Mouse (Mus musculus) layer of hippocampus, adult 2 months (tissue): ENCODE measurements at regions not wholly inside any gene's neighbourhood (a gene's known extent, or its start where the extent isn't known, plus 50 kb on each side); places are given as distances from the start of the nearest gene placed in this dataset.

Experiments used
- DNase-seq, 2 experiments: peaks; one replicate each; pipeline ENCODE4 v3.0.0; 2022; ENCODE audit warnings: low spot score in 2 of 2
- H3K27ac ChIP-seq: fragments of 200-600 bp; 2 replicates; pipeline ENCODE4 v1.8.1; 2022
- H3K4me3 ChIP-seq: fragments of 200-600 bp; 2 replicates; pipeline ENCODE4 v1.8.1; 2022; ENCODE audit warnings: mild to moderate bottlenecking
- CTCF ChIP-seq: fragments of 200-600 bp; conservative IDR thresholded peaks from 2 replicates; pipeline ENCODE4 v1.8.1; 2022; ENCODE audit warnings: antibody characterized with exemption, mild to moderate bottlenecking, moderate library complexity

DNA sequence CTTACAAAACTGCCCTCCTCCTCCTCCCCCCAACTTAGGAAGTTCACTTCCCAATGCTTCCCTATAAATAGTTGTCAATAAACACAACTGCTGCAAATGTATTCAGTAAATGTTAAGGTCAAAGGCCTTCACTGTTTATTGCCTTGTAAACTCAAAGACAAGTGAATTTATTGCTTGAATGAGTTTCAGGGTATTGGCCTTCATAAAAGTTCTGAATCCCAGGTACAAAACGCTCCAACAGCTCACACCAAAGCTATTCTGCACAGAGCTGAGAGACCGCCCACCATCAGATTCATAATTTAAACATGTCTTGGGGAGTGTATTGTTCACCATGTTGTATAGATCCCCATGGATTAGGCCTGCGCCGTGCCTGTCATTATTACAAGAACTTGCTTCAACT is 53.9 kb upstream of the Cdkn3 start:
- Histone ChIP-seq H3K27ac (no peak overlapping the region), H3K4me3 (no peak overlapping the region)
- no peak for TF ChIP-seq CTCF
- DNase-seq = no peak

DNA sequence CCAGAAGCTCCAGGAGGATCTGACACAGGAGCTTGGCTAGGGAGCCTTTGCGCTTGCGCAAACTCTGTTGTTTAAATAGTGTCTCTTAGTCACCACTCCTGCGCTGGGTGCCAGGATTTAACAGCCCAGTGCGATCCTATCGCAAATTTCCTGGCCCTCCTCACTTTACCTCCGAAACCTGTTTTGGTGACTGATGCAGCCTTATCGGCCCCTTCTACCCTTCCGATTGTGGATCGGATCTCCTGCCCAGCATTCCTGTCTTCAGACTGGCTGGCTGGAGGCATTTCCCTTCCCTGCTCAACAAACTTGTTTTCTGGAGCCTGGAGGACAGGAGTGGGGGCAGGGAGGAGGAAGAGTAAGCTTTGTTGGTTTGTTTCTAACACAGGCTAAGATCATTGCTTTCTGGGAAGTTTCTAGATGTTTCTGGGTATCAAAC is 56.0 kb upstream of the Cdkn3 start:
- Histone ChIP-seq H3K4me3 (no peak overlapping the region), H3K27ac (no peak overlapping the region)
- DNase-seq = no peak
- no peak for TF ChIP-seq CTCF

DNA sequence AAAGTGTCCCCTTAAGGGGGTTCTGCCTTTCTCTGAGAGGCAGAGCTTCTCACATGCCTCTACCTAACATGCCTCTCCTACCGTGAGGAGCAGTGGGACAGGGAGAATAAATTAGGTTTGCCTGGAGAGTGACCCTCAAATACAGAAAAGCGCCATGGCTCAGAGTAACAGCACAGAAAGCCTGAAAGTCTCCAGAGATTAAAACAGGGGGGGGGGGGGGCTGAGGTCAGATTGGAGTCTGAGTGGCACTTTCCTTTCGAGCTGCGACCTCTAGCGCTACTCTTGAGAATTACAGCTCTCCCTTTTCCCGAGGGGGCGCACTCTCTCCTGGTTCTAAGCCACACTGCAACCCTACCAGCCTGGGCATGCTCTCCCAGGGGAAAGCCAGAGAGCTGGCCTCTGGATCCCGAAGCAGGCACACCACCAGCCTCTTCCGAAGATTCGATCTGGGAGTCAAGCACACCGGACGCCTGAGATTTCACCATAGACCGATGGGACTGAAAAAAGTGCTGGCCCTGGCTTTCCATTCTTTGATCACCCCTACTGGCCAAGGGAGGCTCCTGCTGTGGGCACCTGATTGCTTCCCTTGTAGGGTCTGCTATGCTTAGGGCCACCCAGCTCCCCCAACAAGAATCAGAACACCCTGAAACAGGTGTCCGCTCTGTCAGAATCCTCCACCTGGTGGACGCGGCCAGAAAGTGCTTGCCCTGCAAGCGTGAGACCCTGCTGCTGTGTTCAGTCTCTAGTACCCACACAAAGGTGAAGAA is 57.5 kb upstream of the Cdkn3 start:
- peak; percentile 70 for TF ChIP-seq CTCF

DNA sequence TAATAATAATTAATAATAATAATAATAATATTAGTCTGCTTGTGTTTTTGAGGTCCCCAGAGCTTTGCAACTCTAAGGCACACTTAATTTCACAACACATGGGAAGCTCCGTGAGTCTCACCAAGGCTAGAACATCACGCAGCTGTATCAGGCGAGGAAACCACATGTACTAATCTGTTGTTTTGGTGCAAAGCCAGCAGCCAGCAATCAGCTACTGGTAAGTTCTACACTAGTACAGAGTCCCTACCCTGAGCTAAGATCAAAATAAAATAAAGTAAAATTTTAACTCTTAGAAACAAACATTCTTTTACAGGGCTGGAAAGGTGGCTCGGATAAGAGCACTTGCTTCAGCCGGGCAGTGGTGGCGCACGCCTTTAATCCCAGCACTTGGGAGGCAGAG is 67.8 kb upstream of the Cdkn3 start:
- Histone ChIP-seq H3K27ac (no peak overlapping the region), H3K4me3 (no peak overlapping the region)
- no peak for DNase-seq
- no peak for TF ChIP-seq CTCF

More for the DNA sequence above, 57.5 kb upstream of the Cdkn3 start:
- Histone ChIP-seq H3K27ac (no peak overlapping the region), H3K4me3 (no peak overlapping the region)
- peak in 1 of 2 experiments; percentile 31 for DNase-seq

DNA sequence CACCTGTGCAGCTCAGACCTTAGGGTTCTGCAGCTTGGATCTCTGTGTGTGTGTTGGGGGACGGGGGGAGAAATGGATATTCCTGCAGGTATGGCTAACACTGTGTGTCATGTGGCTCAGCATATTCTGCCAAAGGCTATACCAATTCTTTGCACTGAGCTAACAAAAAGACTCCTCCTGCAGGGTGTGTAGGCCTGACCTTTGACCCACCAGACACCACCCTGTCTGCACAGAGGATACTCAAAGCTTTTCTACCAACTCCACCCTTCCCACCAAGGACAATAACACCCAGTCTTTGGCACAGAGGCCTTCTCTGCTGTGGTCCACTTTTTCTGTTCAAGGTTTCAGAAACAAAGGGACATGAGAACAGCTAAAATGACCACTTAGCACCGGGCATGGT is 68.3 kb upstream of the Cdkn3 start:
- H3K4me3 ChIP-seq = no peak overlapping the region
- no peak for TF ChIP-seq CTCF

DNA sequence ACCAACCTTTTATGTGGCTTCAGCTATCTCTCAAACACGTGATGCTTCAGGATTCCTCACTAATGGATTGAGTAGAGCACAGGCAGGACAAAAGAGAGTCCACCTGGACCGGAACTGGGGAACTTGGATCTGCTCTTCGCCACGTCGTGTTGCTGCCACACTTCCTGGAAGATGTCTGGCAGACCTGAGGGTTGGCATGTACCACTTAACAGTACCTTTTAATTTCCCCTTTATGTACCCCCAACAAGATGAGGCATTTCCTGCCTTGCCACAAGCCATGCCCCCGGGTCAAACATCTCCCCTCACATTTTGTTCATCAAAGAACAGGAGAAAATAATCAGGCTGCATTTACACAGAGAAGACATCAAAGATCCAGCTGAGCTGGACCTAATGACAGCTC is 77.6 kb upstream of the Cdkn3 start:
- DNase-seq = no peak
- TF ChIP-seq CTCF = no peak
- Histone ChIP-seq H3K4me3 (no peak overlapping the region), H3K27ac (no peak overlapping the region)

More for the DNA sequence above, 68.3 kb upstream of the Cdkn3 start:
- H3K27ac ChIP-seq = no peak overlapping the region
- no peak for DNase-seq

DNA sequence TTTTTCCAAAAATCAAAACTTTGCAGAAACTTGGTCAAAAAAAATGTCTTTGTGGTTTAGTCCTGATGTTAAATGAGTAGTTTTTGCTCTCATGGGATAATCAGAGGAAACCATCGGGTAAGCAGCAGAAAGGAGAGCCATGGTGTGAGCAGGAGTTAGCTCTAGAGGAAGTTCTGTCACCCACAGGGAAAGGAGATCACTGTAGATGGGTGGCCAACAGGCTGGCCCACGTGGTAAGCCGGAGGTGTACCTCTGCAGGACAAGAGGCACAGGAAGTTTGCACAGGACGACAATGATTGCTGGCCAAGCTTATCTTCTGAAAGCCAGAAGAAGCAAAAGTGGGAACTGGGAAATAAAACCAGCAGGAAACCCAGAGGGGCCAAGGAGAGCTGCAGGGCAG is 81.4 kb upstream of the Cdkn3 start:
- DNase-seq = no peak
- H3K4me3 ChIP-seq = no peak overlapping the region
- no peak overlapping the region for H3K27ac ChIP-seq
- no peak for TF ChIP-seq CTCF

DNA sequence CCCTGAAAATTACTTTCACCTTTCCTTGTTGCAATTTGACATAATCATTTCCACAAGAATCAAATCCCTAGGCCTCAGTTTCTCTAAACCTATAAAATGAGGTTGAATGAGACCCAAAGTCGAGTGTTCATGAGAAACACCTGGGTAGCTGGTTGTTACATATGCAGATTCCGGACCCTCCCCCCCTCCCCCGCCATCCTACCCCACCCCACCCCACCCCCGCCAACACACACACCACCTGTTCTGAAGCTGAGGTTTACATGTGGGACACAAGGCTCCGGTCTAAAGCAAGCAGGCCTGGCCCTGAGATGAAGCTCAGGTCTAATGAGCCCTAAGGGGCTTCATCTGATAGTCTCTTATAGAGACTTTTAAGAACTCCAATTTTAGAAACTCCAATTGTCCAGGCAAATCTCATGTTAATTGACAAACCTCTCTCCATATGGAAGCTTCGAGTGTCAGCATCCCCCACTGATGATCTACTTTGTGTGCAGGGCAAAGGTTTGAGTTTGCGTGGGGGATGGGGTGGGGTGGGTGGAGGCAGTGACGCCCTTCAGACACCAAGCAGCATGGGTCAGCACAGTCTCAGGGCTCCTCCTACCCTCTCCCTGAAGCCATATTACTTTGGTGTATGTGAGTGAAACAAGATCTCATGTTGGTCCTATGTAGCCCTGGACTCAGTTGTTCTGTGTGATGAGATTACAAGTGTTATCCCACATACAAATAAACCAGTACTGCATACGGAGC is 88.7 kb upstream of the Cdkn3 start:
- no peak for TF ChIP-seq CTCF
- Histone ChIP-seq H3K4me3 (no peak overlapping the region), H3K27ac (no peak overlapping the region)
- no peak for DNase-seq

DNA sequence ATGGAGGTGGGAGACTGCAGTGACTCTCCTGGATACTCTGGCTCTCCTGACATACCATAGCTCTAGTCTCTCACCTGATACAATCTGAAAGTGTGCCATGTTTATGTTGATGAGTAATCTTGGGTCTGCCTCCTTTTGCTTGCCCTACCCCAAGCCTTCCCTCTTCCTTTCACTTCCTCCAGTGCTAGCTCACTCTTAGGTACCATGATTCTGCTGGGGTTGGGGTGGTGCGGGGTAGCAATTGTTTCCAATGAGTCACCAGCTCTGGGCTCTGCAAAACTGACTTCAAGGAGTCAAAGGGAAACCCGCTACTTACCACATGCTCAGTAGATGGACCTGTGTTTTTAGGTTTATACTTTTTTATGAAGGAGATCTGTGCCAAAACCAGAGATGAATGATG is 89.3 kb upstream of the Cdkn3 start:
- Histone ChIP-seq H3K4me3 (no peak overlapping the region), H3K27ac (no peak overlapping the region)
- no peak for TF ChIP-seq CTCF
- no peak for DNase-seq

DNA sequence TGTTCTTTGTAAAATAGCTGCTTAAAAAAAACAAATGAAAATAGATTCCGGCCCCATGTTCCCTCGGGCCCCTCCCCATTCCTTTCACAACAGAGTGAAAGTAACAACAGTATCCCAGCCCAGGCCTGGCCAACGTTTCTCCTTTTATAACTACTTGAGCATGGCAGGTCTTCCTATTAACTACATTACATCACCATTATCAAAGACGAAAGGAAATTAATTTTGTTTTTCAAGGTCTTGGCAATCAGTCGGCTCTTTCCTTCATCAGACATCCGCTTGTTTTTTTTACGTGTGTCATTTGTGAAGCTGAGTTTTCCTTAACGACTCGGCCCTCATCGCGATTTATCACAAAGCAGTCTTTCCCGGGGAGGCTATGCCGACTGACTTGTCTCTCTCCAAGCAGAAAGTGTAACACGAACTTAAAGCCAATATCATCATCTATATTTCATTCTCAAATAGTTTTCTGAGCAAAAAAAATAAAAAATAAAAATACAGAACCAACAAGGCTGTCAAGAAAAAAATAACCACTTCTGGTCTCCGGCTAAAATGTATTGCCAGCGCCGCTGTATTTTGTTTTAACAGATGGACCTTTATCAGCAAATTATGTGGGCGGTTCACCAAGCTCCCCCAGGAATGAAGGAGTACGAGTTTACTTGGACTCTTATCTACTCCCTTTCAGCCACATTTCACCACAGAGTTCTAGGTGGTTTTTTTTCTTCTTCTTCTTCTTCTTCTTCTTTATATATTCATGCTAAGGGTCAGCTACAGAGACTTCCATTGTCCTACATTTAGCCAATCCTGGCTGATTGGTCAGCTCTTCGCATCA is 89.9 kb upstream of the Cdkn3 start:
- peak overlapping the region; percentile 17; the same call in 1 of the 2 replicates for H3K4me3 ChIP-seq

DNA sequence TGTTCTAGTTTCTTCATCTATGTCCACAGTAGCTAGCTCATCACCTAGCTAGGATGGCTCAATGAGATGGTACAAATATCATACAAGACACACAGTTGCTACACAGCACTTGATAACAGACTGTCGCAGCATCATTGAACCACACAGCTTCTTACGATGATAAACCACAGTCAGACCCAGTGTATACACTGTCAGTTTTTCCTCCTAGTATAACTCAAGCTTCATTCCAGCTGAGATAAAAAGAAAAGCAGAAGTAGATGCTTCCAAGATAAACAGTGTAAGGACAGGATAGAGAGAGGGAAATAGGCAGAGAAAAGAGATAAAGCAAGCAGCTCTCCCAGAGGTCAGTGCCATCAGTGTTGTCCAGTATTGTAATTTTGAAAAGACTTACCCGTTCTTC is 92.1 kb upstream of the Cdkn3 start:
- TF ChIP-seq CTCF = no peak
- no peak for DNase-seq
- no peak overlapping the region for H3K4me3 ChIP-seq
- no peak overlapping the region for H3K27ac ChIP-seq

More for the DNA sequence above, 89.9 kb upstream of the Cdkn3 start:
- H3K27ac ChIP-seq = no peak overlapping the region
- DNase-seq = no peak
- no peak for TF ChIP-seq CTCF

DNA sequence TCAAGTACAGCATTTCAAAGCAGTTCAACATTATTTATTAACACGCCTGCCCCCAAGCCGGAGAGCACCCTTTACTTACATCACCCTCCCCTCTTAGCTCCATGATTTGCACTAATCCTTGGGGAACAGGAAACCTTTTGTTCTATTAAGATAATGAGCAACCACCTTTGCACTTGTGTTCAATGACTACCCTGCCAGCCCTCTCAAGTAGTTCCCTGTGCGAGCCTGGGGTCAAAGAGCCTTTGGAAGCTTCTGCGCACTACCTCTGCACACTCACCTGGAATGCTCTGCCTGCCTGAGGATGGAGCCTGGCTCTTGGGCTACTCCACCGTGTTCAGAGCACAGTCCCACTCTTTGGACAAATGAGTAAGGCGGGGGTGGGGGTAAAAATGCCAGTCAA is 96.0 kb upstream of the Cdkn3 start:
- H3K4me3 ChIP-seq = no peak overlapping the region
- DNase-seq = no peak
- TF ChIP-seq CTCF = no peak
- no peak overlapping the region for H3K27ac ChIP-seq

DNA sequence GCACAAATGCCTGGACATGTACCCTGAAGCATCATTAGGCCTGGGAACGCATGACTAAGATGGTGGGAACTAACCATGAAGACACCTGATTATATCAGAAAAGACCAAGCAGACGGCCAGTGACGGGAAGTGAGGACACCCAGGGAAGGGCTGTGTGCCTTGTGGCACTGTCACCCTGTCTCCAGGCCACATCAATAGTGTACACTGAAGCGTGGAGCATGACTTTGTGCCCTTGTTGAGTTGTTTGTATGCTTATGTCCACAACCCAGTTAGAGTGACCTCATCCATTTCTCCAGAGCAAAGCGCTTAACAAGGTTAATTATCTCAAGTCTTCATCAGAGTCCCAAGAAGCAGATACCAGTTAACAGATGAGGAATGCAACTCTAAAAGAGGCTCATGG is 96.8 kb upstream of the Cdkn3 start:
- no peak for DNase-seq
- no peak overlapping the region for H3K27ac ChIP-seq
- H3K4me3 ChIP-seq = no peak overlapping the region
- no peak for TF ChIP-seq CTCF
